Mouse (Mus musculus): ENCODE results near the gene Polrmt.

Polrmt gene

DNA sequence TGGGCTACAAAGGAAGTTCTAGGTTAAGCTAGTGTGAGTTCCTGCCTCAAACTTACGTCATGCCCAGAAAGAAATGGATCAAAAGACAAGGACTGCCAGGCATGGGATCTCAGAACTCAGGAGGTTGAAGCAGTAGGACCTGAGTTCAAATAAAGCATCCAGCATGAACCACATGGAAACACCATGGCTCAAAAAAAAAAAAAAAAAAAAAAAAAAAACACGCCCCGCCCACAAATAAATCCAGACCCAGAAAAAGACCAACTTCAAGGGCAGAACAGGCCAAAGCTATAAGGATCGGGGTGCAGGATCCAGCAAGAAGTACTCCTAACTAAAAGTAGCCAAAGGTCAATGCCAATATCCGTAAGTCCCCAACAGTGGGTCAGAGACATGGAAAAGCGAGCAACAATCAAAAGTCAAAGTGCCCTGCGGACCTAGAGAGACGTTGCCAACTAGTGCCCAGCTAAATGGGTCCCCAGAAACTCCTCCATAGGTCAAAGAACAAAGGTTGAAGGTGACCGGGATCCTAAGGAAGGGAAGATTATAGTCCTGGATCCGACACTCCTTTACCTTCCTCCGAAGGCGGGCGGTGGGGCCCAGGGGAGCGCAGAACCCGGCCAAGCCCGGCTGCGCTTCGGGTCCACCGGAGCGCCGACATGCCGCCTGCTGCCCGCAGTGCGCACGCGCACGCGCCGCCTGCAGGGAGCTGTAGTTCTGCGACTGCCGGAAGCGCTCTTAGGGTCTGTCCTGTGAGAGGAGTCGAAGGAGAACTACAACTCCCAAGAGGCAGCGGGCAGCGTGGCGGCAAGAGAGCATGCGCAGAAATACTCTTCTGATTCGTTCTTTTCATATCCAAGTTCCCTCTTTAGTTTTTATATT lies at the start of gene Polrmt:
Gene Polrmt, minus strand, starts transcription at position 684 of the 876 bp plus-strand sequence.
- peak; percentile 99 for DNase-seq (ENCODE audit: low spot score)

DNA sequence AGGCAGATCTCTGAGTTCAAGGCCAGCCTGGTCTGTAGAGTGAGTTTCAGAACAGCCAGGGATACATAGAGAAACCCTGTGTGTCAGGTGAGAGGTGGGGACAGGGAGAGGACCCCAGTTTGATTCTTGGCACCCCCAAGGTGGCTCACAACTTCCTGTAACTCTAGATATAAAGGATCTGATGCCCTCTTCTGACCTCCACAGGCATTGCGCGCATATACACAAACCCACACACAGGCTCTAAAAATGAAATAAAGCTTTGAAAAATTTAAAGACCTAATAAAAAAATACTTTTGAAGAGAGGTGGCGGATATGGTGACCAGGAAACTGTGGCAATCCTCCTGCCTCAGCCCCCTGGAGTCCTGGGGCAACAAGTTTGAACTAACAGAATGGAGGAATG lies 49.5 kb upstream of the Polrmt start:
- no peak for DNase-seq (ENCODE audit: low spot score)

DNA sequence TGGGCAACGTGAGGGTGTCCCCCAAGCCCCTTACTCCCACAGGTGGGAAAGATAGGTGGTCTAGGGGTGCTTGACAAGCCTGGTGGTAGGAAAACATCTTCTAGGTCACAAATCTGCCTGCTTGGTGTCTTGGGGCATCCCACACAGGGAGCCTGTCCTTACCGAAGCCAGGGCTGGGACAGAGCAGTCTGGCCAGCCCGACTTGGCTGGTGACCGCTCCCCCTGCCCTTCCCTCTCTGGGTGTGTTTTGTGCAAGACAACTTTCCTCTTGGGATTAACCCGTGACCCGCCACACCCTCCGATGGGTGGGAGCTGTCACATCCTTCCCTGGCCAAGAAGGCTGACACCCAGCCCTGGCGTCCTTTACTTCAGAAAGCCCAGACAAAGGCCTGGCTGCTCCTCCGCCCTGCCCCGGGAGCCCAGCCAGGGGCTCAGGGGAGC lies 48.1 kb upstream of the Polrmt start:
- DNase-seq (ENCODE audit: low spot score), result peak; percentile 64

DNA sequence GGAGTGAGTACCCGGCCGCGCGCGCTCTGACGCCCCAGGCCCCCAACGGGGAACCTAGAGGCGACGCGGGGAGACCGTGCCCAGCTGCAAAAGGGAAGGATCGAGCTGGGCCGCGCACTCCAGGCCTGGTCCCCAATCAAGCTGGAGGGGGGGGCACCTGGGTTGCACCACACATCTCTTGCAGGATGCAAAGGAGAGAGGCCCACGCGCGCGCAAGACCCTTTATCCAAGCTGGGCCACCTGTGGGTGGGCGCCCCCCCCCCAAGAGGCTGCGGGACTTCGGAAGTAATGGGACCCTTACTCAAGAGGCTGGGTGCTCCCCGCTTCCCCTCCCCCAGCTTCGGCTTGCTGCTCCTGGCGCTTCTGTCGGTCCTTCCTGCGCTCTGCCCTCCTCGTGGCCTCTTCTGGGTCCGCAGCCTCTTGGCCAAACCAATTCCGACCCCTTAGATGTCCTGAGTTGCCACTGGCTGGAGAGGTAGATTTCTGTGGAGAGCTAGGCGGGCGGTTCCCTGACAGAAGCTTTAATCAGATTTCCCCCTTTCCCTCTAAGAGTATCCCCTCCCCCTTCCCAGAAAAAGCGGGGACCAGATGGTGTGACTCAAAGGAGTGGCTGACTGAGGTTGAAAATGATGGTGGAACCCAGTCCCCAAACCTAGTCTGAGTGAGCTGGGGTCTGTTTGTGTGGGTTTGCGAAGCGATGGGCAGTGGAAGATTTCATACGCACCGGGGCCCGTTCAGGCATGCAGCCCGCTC lies 47.5 kb upstream of the Polrmt start:
- DNase-seq (ENCODE audit: low spot score), result peak; percentile 70

DNA sequence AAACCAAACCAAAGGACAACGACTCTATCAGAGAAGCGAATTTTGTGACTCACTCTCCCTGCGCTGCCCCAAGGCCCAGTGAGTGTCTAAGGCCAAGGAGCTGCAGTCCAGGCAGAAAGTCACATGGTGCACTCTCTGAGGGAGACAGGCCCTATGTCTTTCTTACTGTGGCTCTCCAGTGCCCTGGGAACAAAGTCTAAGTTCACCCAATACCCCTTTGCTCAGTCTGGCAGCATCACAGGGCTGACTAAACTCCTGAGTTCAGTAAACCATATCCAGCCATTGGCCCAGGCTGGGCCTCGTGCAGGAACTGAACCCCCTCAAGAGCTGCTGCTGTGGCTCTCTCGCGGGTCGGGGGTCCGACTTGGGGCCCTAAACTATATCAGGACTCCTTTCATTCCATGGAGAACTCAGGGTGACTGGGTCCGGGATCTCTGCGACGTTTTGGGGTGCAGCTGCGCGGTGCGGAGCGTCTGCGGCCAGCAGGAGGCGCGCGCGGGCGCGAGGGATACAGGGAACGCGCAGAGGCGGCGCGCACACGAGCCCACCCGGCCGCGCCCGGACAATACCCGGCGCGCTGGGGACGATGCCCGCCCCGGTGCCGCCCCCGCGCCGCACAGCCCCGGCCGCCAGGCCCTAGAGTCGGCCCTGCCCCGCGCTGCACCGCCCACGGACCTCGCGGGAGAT lies 46.8 kb upstream of the Polrmt start, which contains the start of gene Palm:
Gene Palm, plus strand, starts transcription at position 522 of the 687 bp plus-strand sequence.
- DNase-seq (ENCODE audit: low spot score), result peak; percentile 82

DNA sequence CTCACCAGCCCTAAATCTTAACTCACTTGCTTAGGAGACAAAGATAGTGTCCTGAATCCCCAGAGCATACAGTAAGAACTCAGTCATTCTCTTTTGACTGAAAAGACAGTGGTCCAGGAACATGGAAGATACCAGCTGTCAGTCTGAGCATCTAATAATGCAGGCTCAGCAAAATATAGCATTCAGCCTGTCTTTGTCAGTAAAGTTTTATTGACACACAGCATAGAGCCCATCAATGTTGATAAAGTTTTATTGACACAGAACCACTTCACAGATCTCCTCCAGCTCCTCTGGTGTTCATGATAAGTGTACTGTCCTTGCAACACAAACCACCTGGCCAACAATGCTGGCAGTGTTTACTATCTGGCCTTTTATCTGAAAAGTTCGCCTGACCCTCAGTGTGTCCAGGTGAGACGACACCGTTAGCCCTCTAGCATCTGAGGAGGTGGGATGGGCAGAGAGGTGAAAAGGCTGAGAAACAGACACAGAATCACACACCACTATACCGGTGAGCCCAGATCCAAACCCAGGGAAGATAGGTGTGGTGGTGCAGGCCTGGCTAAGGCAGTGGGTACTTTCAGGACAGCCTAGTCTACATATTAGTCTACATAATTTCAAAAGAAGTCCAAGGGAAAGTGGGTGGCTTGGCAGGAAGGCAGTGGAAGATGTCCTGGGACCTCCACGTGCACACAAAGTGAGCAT lies 46.1 kb upstream of the Polrmt start:
- no peak for DNase-seq (ENCODE audit: low spot score)

DNA sequence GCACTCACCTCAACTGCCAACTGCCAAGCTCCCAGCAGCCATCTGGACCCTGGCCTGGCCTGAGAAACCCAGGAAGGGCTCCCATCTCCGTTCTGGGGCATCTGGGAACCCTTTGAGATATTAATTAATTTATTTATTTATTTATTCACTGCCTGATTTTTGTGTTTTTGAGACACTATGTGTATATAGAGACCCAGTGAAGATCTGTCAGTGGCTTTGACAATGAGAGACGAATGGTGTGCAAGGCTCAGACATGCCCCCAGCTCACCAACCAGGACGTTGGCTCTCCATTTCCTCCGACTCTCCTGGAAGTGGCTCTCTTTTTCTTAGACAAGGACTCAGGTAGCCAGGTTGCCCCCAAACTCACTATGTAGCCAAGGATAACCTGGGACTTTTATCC lies 44.5 kb upstream of the Polrmt start, which contains the start of gene Prss57:
Gene Prss57, minus strand, starts transcription at position 101 of the 400 bp plus-strand sequence.
- no peak for DNase-seq (ENCODE audit: low spot score)

DNA sequence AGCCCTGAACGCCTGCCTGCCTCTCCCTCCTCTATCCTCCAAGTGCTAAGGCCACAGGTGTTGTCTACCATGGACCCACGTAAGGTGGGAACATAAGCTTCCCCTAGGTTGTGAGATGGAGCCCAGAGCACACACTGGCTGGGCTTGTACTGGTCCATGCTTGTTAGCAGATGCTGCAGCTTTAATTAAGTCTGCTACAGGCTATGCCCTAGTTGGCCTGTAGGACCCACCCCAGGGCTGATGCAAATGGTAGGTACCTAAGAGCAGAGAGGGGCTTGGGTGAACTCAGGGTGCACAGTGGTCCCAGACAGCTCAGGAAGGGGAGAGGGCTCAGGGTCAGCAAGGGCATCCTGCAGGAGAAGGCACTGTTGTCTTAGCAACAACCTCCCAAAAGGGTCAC lies 43.2 kb upstream of the Polrmt start:
- DNase-seq (ENCODE audit: low spot score), result no peak

DNA sequence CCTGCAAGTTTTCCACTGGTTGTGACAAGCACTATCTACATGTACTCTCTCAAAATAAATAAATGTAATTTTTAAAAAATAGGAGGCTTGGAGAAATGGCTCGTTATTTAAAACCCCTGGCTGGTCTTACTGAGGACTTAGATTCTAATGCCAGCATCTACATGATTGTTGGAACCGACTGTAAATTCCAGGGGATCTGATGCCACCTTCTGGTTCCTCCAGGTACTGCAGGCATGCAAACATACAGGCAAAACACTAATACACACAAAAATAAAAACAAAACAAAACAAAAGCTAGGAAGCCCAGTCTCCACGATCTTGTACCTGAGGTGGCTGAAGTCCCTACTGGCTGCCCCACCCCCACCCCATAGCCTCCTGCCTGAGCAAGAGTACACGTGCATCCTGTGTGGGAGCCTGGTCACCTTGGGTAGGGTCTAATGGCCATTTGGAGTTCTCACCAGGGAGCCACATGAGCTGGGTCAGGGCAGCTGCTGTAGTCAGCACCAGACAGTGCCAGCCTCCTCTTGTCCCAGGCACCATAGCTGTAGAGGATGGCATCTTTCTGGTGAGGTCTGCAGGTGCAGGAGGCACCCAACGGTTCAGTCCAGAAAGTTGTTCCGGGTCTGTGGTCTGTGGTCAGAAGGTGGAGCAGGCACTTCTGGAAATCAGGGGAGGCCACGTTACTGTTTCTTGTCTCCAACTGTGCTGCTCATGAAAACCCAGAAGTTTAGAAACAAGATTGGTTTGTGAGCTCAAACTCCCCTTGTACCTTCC lies 42.2 kb upstream of the Polrmt start:
- peak; percentile 84 for DNase-seq (ENCODE audit: low spot score)

DNA sequence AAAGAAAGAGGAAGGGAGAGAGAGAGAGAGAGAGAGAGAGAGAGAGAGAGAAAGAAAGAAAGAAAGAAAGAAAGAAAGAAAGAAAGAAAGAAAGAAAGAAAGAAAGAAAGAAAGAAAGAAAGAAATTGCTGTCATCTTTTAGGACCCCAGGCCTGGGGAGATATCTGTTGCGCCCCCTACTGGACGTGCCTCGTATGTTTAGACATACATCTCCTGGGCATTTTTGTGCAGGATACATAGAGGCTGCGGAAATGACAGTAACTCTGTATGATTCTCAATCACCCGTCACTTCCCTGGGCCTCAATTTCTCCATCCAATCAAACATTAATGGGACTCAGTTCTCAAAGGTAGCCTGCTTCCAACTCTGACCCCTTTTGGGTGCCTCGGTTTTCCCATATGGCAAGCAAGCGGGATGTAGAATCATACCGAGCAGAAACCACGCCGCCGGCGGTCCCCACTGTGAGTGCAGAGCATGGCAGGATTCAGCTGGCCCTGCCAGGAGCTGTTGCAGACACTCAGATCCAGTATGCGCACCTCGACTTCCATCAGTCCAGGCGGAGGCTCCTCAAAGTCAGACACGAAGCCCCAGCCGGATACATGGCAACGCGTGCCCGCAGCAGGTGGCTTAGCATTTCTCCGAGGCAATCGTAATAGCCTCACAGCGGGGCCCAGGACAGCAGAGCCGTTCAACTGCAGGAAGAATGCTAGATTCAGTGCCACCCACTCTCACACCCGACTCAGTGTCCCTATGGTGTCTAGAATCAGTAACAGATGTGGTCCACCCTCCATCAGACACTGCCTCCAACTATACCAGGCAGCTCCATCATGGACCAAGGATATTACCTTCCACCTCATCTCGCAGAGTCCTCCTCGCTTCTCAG lies 37.8 kb upstream of the Polrmt start:
- peak; percentile 81 for DNase-seq (ENCODE audit: low spot score)

DNA sequence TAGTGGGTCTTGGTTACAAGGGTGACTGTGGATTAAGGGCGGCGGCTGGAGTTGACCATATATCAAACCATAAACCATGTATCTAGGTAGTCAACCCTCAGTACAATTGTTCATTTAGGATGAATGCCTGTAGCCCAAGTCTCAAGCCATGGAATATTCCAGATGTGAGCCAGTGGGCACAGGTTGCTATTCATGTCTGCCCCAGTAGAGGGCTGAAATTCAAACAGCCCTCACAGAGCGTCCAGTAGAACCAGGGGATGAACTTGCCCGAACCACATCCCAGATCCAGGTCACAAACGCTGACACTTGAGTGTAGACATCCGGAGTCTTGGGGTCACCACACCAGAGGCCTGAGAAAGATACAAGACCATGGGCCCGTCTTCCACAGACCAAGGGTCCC lies 36.7 kb upstream of the Polrmt start:
- DNase-seq (ENCODE audit: low spot score), result no peak

DNA sequence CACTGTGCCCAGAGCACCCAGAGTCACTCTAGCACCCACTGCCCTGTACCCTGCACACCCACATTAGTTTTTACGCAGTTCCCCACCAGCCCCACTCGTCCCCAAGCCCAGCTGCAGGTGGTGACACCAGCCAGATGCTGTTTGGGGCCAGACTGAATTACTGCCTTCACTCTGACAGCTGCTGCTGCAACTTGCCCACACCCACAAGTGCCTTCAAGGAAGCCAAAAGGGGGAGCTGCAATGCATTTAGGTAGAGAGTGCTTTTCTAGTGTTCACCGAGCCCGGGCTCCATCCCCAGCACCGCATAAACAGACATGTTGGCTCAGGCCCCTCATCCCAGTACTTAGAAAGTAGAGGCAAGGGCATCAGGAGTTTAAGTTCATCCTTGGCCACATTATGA lies 35.6 kb upstream of the Polrmt start:
- no peak for DNase-seq (ENCODE audit: low spot score)

DNA sequence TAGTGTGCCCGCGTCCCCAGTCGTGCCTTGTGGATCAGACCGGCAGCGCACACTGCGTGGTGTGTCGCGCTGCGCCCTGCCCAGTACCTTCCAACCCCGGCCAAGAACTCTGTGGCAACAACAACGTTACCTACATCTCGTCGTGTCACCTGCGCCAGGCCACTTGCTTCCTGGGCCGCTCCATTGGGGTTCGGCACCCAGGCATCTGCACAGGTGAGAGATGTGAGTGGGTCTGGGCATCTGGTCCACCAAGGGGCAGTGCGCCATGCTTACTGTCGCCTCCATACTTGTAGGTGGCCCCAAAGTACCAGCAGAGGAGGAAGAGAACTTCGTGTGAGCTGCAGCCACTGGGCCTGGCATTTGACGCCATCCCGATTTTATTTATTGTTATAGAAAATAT lies 34.8 kb upstream of the Polrmt start:
- no peak for DNase-seq (ENCODE audit: low spot score)

DNA sequence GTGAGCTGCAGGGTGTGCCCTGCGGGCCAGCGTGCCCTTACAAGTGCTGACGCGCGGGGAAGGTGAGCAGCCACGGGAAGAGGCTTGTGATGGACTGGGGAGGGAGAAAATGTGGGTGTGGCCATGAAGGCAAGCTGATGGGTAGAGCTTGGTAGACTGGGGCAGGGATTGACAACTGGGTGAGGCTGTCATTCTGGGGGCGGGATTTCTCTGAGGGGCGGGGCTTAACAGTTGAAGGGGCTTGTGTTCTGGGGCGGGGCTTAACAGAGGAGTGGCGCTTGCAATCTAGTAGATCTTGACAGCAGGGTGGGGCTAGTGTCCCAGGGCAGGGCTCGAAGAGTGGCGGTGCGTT lies 34.3 kb upstream of the Polrmt start:
- peak; percentile 82 for DNase-seq (ENCODE audit: low spot score)

DNA sequence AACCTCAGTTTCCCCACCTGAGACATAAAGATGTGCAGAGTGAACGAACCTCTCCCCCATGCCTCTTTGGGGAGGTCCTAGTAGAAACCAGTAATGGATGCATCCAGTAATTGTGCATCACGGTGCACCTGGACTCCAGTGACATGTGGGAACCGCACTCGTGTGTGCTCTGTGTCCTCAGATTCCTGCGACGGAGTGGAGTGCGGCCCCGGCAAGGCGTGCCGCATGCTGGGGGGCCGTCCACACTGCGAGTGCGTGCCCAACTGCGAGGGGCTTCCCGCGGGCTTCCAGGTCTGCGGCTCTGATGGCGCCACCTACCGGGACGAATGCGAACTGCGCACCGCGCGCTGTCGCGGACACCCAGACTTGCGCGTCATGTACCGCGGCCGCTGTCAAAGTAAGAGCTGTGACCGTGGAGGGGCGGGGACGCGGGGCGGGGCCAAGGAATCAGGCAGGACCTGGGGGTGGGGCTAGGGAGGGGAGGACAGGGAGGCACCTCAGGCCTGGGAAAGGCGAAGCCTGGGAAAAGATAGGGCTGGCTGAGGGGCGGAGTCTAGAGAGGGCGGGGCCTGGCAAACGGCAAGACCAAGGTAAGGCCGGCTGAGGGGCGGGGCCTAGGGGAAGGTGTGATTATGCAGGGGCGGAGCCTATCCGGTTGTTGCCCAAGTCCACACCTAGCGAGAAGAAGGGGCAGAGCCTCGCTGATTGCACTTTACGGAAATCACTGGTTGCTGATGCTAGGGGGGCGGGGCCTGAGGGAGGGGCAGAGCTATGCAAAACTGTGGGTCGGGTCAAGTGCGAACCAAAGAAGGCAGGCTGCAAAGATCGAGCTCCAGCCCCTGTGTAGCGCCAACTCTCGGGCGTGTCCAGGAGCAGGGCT lies 33.6 kb upstream of the Polrmt start:
- peak; percentile 96 for DNase-seq (ENCODE audit: low spot score)

DNA sequence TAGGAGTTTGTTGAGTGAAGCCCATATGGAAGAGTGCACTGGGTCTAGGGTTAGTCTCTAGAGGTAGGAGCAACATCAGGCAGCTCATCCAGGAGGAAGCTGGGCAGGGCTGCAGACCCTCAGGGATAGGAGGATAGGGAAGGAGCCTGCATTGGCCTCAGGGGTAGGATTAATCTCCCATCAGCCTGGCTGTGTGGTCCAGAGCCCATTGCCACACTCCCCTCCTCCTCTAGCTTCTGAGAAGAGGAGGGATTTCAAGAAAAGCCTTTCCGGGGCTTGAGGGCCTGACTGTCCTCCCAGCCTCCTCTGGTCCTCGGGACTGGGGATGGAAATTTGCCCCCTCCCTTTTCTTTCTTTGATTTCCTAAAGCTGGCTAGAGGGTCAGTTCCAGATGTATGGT lies 32.8 kb upstream of the Polrmt start:
- DNase-seq (ENCODE audit: low spot score), result no peak

DNA sequence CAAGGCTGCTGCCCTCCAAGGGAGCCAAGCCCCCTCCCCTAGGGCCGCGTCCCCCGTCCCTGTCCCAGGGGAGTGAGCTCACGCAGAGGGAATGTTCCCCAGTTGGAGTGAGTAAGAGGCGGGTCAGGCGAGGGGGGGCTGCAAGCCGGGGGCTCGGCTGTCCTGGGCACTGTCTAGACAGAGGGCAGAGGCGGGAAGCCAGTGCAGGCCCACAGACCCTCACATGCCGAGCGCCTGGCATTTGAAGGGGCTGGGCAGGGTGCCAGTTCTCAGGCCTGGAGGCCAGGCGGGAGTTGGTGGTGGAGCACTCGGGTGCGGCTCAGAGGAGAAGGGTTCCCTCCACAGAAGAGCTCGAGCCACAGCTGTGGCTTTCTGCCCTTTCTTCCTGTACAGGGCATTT lies 31.6 kb upstream of the Polrmt start:
- no peak for DNase-seq (ENCODE audit: low spot score)

DNA sequence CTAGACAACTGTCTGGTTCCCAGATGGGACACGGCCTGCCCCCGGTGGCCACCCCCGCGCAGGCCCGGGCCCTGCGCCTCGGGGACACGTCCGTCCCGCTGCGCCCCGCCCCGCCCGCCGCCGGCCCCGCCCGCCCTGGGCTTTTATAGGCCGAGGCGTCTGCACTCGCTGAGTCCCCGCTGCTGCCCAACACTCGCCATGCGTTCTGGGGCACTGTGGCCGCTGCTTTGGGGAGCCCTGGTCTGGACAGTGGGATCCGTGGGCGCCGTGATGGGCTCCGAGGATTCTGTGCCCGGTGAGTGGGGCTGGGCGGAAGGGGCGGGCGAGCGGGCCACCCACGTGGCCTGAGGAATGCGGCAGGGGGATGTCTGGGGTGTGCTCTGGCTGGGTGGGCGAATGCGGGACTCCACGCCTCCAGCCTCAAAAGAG lies 30.7 kb upstream of the Polrmt start, which contains the start of gene Fstl3:
Gene Fstl3, plus strand, starts transcription at position 170 of the 429 bp plus-strand sequence.
- peak; percentile 28 for DNase-seq (ENCODE audit: low spot score)

Data from embryo, embryonic 10.5 days (tissue).